Mouse (Mus musculus) midbrain, embryonic 15.5 days (tissue): ENCODE measurements around the gene Prnp. TPM values are rescaled to one million over a fixed set of nuclear protein-coding genes. Genes with fewer than 3 reads are reported as not detected.

Experiments
- ATAC-seq: fragments of 200-750 bp; cut with Nextera tagmentation; replicated peaks from 2 replicates; pipeline ENCODE4 v1.8.0; 2017; ENCODE audit warnings: moderate TSS enrichment
- H3K27ac ChIP-seq: fragments of 300-500 bp; sonication (generic); 2 replicates; pipeline ENCODE4 v1.5.1; 2015; ENCODE audit warnings: mild to moderate bottlenecking, inconsistent platforms
- H3K27me3 ChIP-seq: fragments of 300-500 bp; sonication (generic); replicated peaks from 2 replicates; pipeline ENCODE4 v1.6.1; 2015; ENCODE audit warnings: inconsistent platforms
- H3K36me3 ChIP-seq: fragments of 300-500 bp; sonication (generic); replicated peaks from 2 replicates; pipeline ENCODE4 v1.6.1; 2015; ENCODE audit warnings: inconsistent platforms
- H3K4me1 ChIP-seq: fragments of 300-500 bp; sonication (generic); 2 replicates; pipeline ENCODE4 v1.6.1; 2015; ENCODE audit warnings: inconsistent platforms
- H3K4me2 ChIP-seq: fragments of 300-500 bp; sonication (generic); 2 replicates; pipeline ENCODE4 v1.6.1; 2015; ENCODE audit warnings: inconsistent platforms, mild to moderate bottlenecking, moderate library complexity
- H3K4me3 ChIP-seq: fragments of 300-500 bp; sonication (generic); 2 replicates; pipeline ENCODE4 v1.5.1; 2015; ENCODE audit warnings: mild to moderate bottlenecking, inconsistent platforms
- H3K9ac ChIP-seq: fragments of 300-500 bp; sonication (generic); 2 replicates; pipeline ENCODE4 v1.6.1; 2015; ENCODE audit warnings: mild to moderate bottlenecking, inconsistent platforms
- H3K9me3 ChIP-seq: fragments of 300-500 bp; sonication (generic); 2 replicates; pipeline ENCODE4 v1.6.1; 2016; ENCODE audit warnings: inconsistent platforms
- WGBS: fragments of 180-500 bp; shearing (Covaris S2); methylation state at CpG from one replicate; pipeline ENCODE4 v1.1.7; 2015; ENCODE audit warnings: mixed read lengths; 5-methylcytosine and 5-hydroxymethylcytosine counted together
- polyA plus RNA-seq: library from polyadenylated mRNA; unstranded; fragments of >200 nt; fragmentation: Nextera tagmentation; extraction: Ambion mirVana; gene quantifications from 2 replicates; pipeline ENCODE4 v1.2.1, GENCODE M21; 2015

Prnp gene
- polyA plus RNA-seq, 1 experiment from 2014 or later = 158 TPM

- peaks cover 3% of the 10 kb centered on the region; the same call in 1 of the 2 replicates for H3K4me1 ChIP-seq
- H3K36me3 ChIP-seq = no peaks in the 10 kb centered on the region
- no peak for ATAC-seq
- WGBS = 80% methylated on average over 7 of the region's 7 CpGs
- H3K4me3 ChIP-seq = no peak overlapping the region
- H3K27ac ChIP-seq = no peak overlapping the region
- no peak overlapping the region for H3K9ac ChIP-seq
- no peaks in the 10 kb centered on the region for H3K27me3 ChIP-seq
- H3K9me3 ChIP-seq = no peaks in the 10 kb centered on the region
- no peak overlapping the region for H3K4me2 ChIP-seq
These were observed 21.5 kb upstream of the Prnp start for GRCm38 (mm10) chr2:131888233-131888632.

GRCm38 (mm10) chr2:131892534-131892933 lies 17.2 kb upstream of the Prnp start:
- H3K9ac ChIP-seq = no peak overlapping the region
- no peak overlapping the region for H3K27ac ChIP-seq
- no peak overlapping the region; the same call in 1 of the 2 replicates for H3K4me2 ChIP-seq
- no peak for ATAC-seq
- 0 out of 2 replicates have a peak, but pooled peaks cover 3% of the 10 kb centered on the region for H3K4me1 ChIP-seq
- H3K9me3 ChIP-seq = no peaks in the 10 kb centered on the region
- no peaks in the 10 kb centered on the region for H3K36me3 ChIP-seq
- no peak overlapping the region for H3K4me3 ChIP-seq
- WGBS = 28% methylated on average over 5 of the region's 5 CpGs
- H3K27me3 ChIP-seq = no peaks in the 10 kb centered on the region

GRCm38 (mm10) chr2:131895106-131895505 lies 14.6 kb upstream of the Prnp start:
- Histone ChIP-seq H3K4me1 (0 out of 2 replicates have a peak, but pooled peaks cover 3% of the 10 kb centered on the region), H3K9ac (no peak overlapping the region), H3K27me3 (no peaks in the 10 kb centered on the region), H3K27ac (no peak overlapping the region), H3K4me2 (no peak overlapping the region), H3K36me3 (no peaks in the 10 kb centered on the region), H3K4me3 (no peak overlapping the region), H3K9me3 (no peaks in the 10 kb centered on the region)
- 93% methylated on average over 2 of the region's 2 CpGs for WGBS
- no peak for ATAC-seq

- Histone ChIP-seq H3K27me3 (no peaks in the 10 kb centered on the region), H3K27ac (no peak overlapping the region), H3K9ac (no peak overlapping the region), H3K36me3 (no peaks in the 10 kb centered on the region), H3K4me2 (no peak overlapping the region), H3K4me1 (0 out of 2 replicates have a peak, but pooled peaks cover 3% of the 10 kb centered on the region), H3K4me3 (no peak overlapping the region), H3K9me3 (no peaks in the 10 kb centered on the region)
- 93% methylated on average over 4 of the region's 4 CpGs for WGBS
- ATAC-seq = no peak
These were observed 13.7 kb upstream of the Prnp start for GRCm38 (mm10) chr2:131896011-131896410.

GRCm38 (mm10) chr2:131897336-131898109 lies 12.2 kb upstream of the Prnp start:
- 88% methylated on average over 12 of the region's 12 CpGs for WGBS
- no peak overlapping the region for H3K4me2 ChIP-seq
- 0 out of 2 replicates have a peak, but pooled peaks cover 2% of the 10 kb centered on the region for H3K4me1 ChIP-seq
- no peak overlapping the region for H3K9ac ChIP-seq
- H3K27ac ChIP-seq = no peak overlapping the region
- no peak for ATAC-seq
- no peaks in the 10 kb centered on the region for H3K27me3 ChIP-seq
- H3K4me3 ChIP-seq = no peak overlapping the region
- H3K9me3 ChIP-seq = no peaks in the 10 kb centered on the region
- no peaks in the 10 kb centered on the region for H3K36me3 ChIP-seq

- no peak overlapping the region for H3K9ac ChIP-seq
- no peaks in the 10 kb centered on the region for H3K9me3 ChIP-seq
- WGBS = 53% methylated on average over 2 of the region's 3 CpGs
- no peaks in the 10 kb centered on the region for H3K27me3 ChIP-seq
- no peak overlapping the region for H3K4me2 ChIP-seq
- no peaks in the 10 kb centered on the region for H3K36me3 ChIP-seq
- H3K4me1 ChIP-seq = no peaks in the 10 kb centered on the region
- no peak overlapping the region for H3K4me3 ChIP-seq
- no peak for ATAC-seq
- no peak overlapping the region for H3K27ac ChIP-seq
These were observed 7.3 kb upstream of the Prnp start for GRCm38 (mm10) chr2:131902423-131902822.

GRCm38 (mm10) chr2:131902867-131903266 lies 6.9 kb upstream of the Prnp start:
- no peaks in the 10 kb centered on the region for H3K4me1 ChIP-seq
- H3K27me3 ChIP-seq = no peaks in the 10 kb centered on the region
- H3K27ac ChIP-seq = no peak overlapping the region
- no peaks in the 10 kb centered on the region for H3K36me3 ChIP-seq
- WGBS = 49% methylated on average over 8 of the region's 8 CpGs
- H3K9ac ChIP-seq = no peak overlapping the region
- H3K4me3 ChIP-seq = no peak overlapping the region
- H3K9me3 ChIP-seq = no peaks in the 10 kb centered on the region
- no peak overlapping the region for H3K4me2 ChIP-seq
- no peak for ATAC-seq

- Histone ChIP-seq H3K4me3 (no peak overlapping the region), H3K4me2 (no peak overlapping the region), H3K27me3 (no peaks in the 10 kb centered on the region), H3K36me3 (no peaks in the 10 kb centered on the region), H3K9ac (no peak overlapping the region), H3K4me1 (0 out of 2 replicates have a peak, but pooled peaks cover 5% of the 10 kb centered on the region), H3K9me3 (no peaks in the 10 kb centered on the region), H3K27ac (no peak overlapping the region)
- 59% methylated on average over 5 of the region's 5 CpGs for WGBS
- no peak for ATAC-seq
These were observed 4.7 kb upstream of the Prnp start for GRCm38 (mm10) chr2:131905025-131905424.

GRCm38 (mm10) chr2:131905776-131906175 lies 4.0 kb upstream of the Prnp start:
- H3K4me3 ChIP-seq = no peak overlapping the region

GRCm38 (mm10) chr2:131906266-131906665 lies 3.5 kb upstream of the Prnp start:
- Histone ChIP-seq H3K27me3 (no peaks in the 10 kb centered on the region), H3K4me1 (peaks cover 14% of the 10 kb centered on the region), H3K36me3 (no peaks in the 10 kb centered on the region), H3K27ac (no peak overlapping the region), H3K9ac (no peak overlapping the region), H3K4me3 (no peak overlapping the region), H3K9me3 (no peaks in the 10 kb centered on the region), H3K4me2 (no peak overlapping the region)
- 92% methylated on average over 3 of the region's 3 CpGs for WGBS
- no peak for ATAC-seq

More at GRCm38 (mm10) chr2:131905776-131906175, 4.0 kb upstream of the Prnp start:
- Histone ChIP-seq H3K4me1 (peaks cover 9% of the 10 kb centered on the region), H3K36me3 (no peaks in the 10 kb centered on the region), H3K9ac (no peak overlapping the region), H3K27ac (no peak overlapping the region), H3K9me3 (no peaks in the 10 kb centered on the region), H3K4me2 (no peak overlapping the region), H3K27me3 (no peaks in the 10 kb centered on the region)
- no peak for ATAC-seq
- WGBS = 87% methylated on average over 6 of the region's 6 CpGs

GRCm38 (mm10) chr2:131906846-131907245 lies 2.9 kb upstream of the Prnp start:
- no peak overlapping the region for H3K9ac ChIP-seq
- H3K4me3 ChIP-seq = no peak overlapping the region
- no peaks in the 10 kb centered on the region for H3K36me3 ChIP-seq
- H3K4me1 ChIP-seq = peaks cover 19% of the 10 kb centered on the region
- H3K27me3 ChIP-seq = no peaks in the 10 kb centered on the region
- H3K9me3 ChIP-seq = no peaks in the 10 kb centered on the region
- WGBS = 89% methylated on average over 1 of the region's 1 CpGs
- H3K27ac ChIP-seq = no peak overlapping the region
- H3K4me2 ChIP-seq = no peak overlapping the region
- no peak for ATAC-seq

GRCm38 (mm10) chr2:131907311-131907710 lies 2.4 kb upstream of the Prnp start:
- no peaks in the 10 kb centered on the region for H3K9me3 ChIP-seq
- H3K4me1 ChIP-seq = peaks cover 24% of the 10 kb centered on the region
- H3K9ac ChIP-seq = no peak overlapping the region
- no peak overlapping the region for H3K4me2 ChIP-seq
- H3K27me3 ChIP-seq = no peaks in the 10 kb centered on the region
- WGBS = 82% methylated on average over 5 of the region's 5 CpGs
- no peak overlapping the region for H3K27ac ChIP-seq
- no peaks in the 10 kb centered on the region for H3K36me3 ChIP-seq
- no peak for ATAC-seq
- no peak overlapping the region for H3K4me3 ChIP-seq

GRCm38 (mm10) chr2:131908351-131908861 lies 1.3 kb upstream of the Prnp start:
- ATAC-seq = no peak

More at GRCm38 (mm10) chr2:131908351-131908861, 1.3 kb upstream of the Prnp start:
- Histone ChIP-seq H3K4me2 (no peak overlapping the region), H3K9ac (no peak overlapping the region), H3K27ac (no peak overlapping the region), H3K36me3 (no peaks in the 10 kb centered on the region), H3K27me3 (no peaks in the 10 kb centered on the region), H3K9me3 (no peaks in the 10 kb centered on the region), H3K4me1 (peaks cover 33% of the 10 kb centered on the region), H3K4me3 (no peak overlapping the region)
- 83% methylated on average over 7 of the region's 7 CpGs for WGBS
